Mouse (Mus musculus) right cerebral cortex, postnatal 14 days (tissue): ENCODE results near the gene Rin1.
"Not testable (repeated sequence)": the region's sequence is repeated elsewhere in the genome, so short reads cannot be mapped to it uniquely, and the experiment has no call there.

ENCODE experiments used
- DNase-seq: peaks from one replicate; pipeline ENCODE4 v3.0.0; 2022

Rin1 gene

GRCm38 (mm10) chr19:5069978-5070377 lies 19.7 kb downstream of the Rin1 start:
- no peak for DNase-seq

GRCm38 (mm10) chr19:5071077-5071476 lies 20.8 kb downstream of the Rin1 start:
- DNase-seq = no peak

DNA sequence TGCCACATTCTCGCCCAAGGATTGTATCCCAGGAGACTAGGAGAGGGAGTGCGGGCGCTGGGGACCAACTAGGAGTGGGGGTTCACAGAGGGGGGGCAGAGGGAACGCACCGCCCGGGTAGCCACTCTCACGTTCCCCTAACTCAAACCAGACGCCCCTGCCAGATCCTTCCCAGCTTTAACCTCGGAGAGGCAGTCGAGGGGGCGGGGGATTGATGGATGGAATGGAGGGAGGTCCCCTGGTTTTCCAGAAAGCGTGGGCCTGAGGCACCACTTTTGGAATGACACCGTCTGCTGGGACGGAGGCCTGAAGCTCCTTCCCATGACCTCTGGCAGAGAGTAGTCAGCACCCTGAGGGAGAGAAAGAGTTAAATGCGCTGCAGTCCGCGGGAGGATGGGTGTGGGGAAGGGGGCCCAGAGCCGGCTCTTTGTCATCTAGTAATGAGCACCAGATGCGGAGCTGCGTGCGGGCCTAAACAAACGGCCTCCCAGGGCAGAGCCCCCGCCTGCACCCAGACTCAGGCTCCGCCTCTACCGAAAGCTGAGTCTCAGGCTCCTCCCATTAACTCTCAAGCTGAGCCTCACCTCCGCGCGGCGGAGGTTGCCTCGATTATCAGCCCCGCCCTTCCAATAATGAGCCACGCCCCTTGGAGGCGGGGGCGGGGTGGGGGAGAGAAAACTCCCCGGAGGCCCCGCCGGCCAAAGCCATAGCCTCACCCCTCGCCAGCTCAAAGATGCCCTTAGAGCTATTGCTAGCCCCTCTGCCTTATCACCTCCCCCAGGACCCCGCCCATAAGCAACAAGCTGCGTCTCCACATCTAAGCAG lies 21.5 kb downstream of the Rin1 start:
- no peak for DNase-seq

DNA sequence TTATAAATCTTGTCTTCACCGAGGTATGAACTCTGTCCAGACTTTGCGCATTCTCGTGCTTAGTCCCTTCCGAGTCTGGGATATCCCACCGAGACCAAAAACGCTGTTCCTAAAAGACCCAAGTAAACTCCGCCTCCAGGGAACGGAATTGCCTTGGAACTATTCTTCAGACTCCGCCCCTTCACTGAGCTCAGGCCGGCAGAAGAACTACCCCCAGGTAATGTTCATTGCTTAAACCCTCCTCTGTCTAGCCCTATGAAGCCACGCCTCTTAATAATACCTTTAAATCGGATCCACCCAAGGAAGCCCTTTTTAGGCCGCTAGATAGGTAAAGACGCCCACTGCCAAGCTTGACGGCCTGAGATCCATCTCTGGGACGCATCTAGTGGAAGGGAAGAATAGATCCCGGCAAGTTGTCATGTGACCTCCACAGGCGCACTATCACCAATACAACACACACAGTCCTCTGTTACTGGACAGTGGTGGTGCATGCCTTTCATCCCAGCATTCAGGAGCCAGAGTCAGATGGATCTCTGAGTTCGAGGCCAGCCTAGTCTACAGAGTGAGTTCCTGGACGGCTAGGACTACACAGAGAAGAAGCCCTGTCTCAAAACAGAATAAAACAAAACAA lies 22.2 kb downstream of the Rin1 start:
- DNase-seq = no peak

- DNase-seq = peak; percentile 64
Observed at GRCm38 (mm10) chr19:5073028-5073427, 22.7 kb downstream of the Rin1 start.

- no peak for DNase-seq
Observed at GRCm38 (mm10) chr19:5073518-5073917, 23.2 kb downstream of the Rin1 start.

DNA sequence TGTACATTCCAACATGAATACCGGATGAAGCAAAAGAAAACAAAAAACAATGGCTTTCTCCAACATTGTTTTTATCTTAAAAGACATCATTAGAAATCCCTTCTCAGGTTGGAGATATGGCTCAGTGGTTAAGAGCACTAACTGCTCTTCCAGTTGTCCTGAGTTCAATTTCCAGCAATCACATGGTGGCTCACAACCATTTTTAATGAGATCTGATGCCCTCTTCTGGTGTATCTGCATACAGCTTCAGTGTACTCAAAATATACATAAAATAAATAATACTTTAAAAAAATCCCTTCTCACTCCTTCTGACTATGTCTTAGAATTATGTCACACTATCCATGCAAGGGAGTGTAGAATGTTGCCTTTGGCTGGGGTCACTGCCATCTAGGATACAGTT lies 29.0 kb downstream of the Rin1 start:
- no peak for DNase-seq

- no peak for DNase-seq
Observed at GRCm38 (mm10) chr19:5082005-5082404, 31.7 kb downstream of the Rin1 start.

- no peak for DNase-seq
Observed at GRCm38 (mm10) chr19:5082596-5082995, 32.3 kb downstream of the Rin1 start.

GRCm38 (mm10) chr19:5083961-5084833 lies 33.9 kb downstream of the Rin1 start:
- DNase-seq = no peak

GRCm38 (mm10) chr19:5084834-5085144 lies 34.5 kb downstream of the Rin1 start:
- DNase-seq = no peak

DNA sequence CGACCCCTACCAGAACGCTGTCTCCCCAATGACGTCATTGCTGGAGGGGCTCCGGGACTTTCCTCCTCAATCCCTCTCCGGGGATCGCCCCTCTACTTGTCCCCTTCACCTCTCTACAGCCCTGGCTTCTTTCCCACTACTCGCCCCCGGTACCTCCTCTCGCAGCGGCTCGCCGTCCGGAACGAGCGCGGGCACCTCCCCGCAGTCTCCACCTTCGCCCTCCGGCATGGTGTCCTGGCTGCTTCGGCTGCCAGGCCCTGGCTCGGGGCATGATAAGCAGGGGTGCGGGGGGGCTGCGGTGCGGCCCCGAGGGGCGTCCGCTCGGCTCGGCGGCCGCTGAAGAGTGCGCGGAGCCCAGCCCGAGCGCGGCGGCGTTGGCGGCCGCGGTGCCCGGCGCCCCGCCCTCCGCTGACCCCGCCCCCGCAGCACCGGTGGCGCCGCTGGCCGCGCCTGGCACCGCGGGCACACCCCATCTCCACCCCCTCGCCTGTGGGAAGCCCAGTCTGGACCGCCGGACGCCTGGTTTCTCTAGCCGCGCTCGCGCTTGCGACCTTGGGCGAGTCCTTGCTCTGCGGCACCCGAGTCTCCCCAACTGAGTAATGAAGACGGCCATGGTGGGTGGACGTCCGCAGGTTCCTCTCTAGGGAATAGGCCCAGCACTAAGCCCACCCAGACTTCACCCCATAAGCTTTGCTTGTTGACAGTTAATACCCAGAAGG lies 35.0 kb downstream of the Rin1 start, which contains the start of gene Tmem151a:
Gene Tmem151a (minus strand): TSS at position 387 of the 719 bp plus-strand sequence.
- DNase-seq = no peak

GRCm38 (mm10) chr19:5086533-5086932 lies 36.3 kb downstream of the Rin1 start:
- DNase-seq = not testable (repeated sequence)

DNA sequence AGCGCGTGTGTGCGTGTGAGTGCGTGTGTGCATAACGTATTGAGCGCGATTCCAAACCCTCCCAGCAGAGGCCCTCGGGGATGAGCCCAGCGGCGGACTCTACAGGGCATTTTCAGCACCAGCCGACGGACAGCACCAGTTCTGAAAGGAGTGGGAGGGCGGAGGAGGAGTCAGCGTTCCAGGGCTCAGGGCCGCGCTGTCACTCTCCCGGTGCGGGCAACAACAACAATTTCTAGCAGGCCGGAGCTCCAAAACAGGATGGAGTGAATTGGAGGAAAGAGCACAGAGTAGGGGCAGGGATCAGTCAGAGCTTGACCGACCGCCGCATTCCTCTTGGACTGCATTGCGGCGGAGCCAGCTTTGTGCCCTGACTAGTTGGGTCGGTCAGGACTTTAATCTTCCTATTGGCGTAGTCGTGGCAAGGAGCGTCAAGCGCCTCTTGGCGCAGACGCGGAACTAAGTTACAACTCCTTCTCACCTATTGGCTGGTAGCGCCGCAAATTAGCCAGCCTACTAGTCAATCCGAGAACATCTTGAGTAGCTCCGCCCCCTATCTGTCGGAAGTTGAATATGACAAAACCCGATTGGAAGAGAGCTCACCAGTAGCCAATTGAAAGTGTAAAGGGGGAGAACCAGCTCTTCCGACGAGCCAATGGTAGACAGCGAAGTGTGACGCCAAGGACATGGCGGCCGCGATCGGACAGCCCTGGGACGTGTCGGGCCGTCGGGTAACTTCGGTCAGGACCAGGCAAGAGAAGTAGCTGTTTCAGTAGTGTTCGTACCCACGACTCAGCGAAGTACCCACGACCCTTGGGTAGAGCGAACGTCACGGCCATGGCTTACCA lies 37.8 kb downstream of the Rin1 start, which contains the start of gene Yif1a:
Gene Yif1a (plus strand): TSS at position 655 of the 845 bp plus-strand sequence.
- peak; percentile 87 for DNase-seq

GRCm38 (mm10) chr19:5089324-5089723 lies 39.0 kb downstream of the Rin1 start:
- no peak for DNase-seq

DNA sequence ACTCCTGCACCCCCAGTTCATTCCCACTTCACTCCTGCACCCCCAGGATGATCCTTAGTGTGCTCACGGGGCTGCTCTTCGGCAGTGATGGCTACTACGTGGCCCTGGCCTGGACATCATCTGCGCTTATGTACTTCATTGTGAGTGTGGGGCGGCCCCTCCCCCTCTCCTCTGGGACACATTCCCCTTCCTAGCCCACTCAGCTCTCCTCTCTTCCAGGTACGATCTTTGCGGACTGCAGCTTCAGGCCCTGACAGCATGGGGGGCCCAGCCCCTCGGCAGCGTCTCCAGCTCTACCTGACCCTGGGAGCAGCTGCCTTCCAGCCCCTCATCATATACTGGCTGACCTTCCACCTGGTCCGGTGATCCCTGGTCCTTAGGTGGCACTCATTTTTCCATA lies 41.8 kb downstream of the Rin1 start:
- DNase-seq = no peak

GRCm38 (mm10) chr19:5093481-5094242 lies 43.4 kb downstream of the Rin1 start:
- no peak for DNase-seq

- peak; percentile 99 for DNase-seq
Observed at GRCm38 (mm10) chr19:5094243-5094632, 44.0 kb downstream of the Rin1 start.

GRCm38 (mm10) chr19:5094746-5095417 lies 44.6 kb downstream of the Rin1 start:
- DNase-seq = no peak

DNA sequence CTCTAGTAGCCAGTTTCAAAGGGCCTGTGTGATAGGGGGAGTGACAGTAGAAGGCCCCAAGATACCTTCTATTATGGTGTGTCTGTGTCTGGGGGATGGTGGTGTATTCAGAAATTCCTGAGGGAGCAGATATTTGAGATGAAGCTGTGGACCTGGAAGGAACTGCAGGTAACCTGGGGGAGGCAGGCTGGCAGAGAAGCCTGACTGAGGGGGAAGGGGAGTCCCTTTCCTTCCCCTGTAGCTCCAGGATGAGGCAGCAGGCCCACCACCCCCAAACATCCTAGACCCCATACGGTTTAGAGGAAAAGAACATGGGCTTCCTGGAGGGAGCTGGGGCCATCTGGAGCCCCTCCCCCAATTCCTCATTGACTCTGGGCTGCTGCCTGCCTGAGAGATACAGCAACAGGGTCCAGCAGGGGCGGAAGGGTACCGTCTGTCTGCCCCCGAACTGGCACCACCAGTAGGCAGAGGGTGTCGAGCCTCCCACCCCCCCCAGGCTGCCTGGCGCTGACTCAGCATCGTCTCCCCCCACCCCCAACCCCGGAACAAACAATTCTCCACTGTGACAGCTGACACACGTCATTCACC lies 45.7 kb downstream of the Rin1 start:
- DNase-seq = no peak
